Mouse (Mus musculus): ENCODE results near the gene Hlcs.

Gene Hlcs

DNA sequence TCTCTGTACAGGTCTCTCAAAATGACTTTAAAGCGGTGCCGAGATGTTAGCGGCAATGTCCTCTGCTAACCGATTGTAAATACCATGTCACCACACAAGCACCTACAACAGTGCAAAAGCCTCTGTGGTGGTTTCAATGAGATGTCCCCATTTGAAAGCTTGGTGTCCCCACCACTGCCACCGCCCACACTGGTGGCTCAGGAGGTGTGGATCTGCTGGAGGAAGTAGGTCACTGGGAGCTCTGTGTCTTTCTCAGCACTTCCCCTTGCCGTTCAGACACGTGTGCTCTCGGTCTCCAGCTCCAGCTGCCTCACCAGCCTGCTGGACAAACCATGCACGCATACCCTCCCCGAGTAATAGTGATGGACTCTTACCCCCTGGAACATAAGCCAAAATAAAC, 72.2 kb downstream of the Hlcs start:
- no peak for DNase-seq

DNA sequence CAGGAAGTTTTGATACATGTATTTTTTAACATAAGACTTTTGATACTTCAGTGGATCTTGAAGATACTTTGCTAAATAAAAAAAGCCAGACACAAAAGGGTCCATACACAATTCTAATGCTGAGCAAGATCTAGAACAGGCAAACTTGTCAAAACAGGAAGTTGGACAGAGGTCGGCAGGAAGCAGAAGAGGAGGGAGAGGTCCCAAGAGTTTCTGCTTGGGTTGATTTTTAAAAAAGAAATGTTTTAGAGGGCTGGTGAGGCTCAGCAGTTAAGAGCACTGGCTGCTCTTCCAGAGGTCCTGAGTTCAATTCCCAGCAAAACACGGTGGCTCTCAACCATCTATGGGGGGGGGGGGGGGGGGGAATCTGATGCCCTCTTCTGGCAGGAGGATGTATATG, 73.2 kb downstream of the Hlcs start:
- no peak for DNase-seq

DNA sequence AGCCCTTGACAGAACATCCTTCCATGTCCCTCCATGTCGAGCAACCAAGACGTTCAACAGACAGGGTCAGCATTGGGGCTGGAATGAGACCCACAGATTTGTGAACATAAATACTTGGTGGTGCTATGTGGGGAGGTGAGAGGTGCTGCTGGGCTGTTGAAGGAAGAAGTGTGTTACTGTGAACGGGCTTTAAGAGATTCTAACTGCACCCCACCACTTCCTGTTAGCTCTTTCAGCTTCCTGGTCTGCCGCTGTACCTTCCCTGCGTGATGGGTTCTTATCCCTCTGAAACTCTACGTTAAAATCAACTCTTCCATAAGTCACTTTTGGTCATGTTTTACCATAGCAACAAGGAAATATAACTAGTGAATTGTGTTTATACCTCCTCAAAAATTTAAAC, 73.8 kb downstream of the Hlcs start:
- DNase-seq, result no peak

DNA sequence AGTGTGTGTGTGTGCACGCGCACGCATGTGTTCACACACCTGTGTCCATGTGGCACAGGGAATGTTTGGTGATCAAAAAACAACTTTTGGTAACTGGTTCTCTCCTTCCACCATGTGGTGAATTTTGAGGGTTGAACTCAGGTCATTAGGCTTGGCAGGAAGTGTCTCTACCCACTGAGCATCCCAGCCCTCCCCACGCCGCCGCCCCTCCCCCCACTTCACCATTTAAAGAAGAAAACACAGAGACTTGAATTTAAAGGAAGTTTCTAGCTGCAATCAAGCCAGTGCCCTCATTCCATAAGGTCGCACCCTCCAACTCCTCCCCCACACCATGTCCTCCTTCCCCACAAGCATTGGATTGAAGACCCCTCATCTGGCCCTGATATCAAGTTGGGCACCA, 74.2 kb downstream of the Hlcs start:
- no peak for DNase-seq

DNA sequence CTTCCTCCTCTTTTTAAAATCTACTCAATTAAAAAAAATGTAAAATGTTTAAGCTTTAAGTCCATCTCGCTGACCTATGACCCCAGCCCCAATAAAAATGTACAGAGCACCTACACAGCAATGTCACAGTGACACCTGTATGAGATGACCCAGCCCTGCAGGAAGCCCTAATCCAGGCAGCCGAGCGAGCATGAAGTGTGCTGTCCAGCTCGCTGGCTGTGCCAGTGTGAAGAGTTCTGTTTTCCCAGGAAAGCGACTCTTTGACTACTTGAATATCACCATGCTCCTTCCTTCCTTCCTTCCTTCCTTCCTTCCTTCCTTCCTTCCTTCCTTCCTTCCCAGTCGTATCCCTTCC, 76.3 kb downstream of the Hlcs start:
- DNase-seq, result no peak

DNA sequence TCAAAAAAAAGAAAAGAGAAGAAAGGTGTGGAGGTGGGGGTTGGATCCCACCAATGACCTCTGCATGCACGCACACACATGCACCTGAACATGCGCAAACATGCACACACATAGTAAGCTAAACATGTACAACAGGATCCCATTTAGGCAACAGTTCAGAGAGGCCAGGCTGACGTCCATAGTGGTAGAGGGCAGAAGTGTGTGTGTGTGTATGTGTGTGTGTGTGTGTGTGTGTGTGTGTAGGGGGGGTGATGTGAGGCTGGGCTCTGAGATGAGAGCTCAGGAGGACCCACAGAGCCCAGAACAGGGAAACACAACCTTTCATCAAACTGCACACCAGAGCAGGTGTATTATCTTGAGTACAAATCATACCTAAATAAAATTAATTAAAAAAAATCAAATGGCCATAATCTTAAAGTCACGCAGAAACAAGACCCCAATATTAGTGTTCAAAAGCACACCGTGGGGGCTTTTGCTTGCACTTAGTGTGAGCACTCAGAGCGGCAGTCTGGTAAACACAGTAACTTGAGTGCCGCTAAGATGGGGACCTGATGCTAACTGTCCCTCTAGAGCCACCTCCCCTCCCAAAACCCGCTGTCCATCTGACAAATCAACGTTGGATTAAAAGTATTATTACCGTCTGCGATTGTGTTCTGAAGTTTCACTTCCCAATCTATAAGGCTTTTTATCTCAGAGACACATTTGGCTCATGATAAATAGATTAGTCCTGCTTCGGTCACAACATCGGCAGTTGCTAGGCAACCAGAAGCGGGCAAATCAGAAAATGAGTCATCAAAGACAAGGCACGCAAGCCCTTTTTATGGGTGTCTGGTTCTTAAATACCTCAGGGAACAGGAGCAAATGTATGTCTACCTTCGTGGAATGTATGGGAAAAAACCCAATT, 76.9 kb downstream of the Hlcs start:
- no peak for DNase-seq

DNA sequence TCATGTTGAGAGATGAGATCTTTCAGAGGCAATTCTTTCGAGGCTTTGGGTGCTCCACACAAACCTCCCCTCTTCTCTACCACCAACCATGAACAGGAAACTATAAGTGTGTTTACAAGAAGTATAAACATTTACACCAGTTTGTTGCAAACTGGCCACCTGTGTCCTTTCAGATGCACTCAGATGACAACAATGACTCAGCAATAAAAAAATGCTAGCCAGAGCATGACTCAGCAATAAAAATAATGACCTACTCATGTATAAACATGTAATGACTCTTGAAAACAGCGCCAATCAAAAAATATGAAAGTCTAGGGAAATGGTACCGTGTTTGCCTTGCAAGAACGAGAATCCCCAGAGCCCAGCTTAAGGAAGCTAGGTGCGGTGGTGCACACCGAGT, 77.7 kb downstream of the Hlcs start:
- no peak for DNase-seq

DNA sequence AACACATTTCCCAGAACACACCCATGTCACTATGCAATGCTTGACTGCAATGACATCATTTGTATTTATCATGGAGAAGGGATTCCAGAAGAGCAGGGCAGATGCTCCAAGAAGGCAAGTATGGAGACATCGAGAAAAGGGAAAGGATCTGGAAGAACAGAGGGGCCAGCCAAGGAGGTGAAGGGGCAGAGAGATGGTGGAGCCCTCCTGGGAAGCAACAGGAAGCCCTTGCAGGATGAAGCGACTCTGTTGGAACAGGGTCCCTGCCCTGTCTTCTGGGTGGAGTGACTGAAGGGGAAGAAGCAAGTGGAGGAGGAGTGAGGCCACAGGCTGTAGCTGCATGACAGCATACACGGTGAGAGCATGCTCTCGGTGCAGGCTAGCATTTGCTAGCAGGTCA, 79.2 kb downstream of the Hlcs start:
- no peak for DNase-seq

DNA sequence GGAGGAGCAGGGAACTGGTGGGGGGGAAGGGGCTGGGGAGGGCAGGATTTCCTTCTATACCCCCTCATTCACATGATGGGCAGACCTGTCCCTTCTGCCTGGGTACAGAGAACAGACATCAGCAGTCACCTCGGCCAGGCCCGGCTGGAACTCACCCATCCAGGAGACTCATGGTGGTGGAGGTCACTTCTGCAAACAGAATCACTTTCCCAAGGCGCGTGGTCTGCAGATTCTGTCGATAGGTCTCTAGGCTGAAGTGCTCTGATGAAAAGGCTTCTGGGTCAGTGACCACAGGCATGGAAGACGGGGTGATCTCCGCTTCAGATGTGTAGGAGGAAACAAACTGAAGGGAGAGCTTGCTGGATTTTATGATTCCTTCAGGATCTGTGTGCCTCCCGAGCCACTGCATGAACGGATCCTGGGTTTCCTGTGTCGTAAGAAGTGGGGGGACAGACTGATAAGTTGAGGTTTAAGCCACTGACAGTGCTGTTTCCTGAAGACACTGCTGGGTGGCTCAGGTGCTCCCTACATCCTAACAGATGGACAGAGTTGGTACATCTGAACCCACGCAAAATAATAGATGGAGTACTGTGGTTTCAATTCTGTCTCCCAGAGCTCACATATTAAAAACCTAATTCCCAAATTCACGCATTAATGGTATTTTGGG, 82.3 kb downstream of the Hlcs start:
- DNase-seq, result no peak

DNA sequence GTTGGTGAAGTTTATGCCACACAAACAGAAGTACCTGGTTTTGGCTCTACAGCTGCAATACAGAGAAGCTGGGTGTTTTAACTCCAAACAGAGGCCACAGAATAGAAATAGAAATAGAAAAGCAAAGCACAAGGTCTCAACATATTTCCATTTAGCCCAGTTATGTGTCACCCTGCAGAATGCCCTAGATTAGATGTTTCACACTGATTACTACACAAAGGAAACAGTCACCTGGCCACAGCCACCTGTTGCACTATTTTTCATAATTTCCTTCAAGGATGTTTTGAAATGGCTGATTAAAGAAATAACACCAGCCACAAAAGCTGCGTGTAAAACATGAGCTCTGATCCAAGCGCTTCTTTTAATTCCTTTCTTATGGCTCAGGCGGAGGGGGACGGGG, 82.9 kb downstream of the Hlcs start:
- no peak for DNase-seq

DNA sequence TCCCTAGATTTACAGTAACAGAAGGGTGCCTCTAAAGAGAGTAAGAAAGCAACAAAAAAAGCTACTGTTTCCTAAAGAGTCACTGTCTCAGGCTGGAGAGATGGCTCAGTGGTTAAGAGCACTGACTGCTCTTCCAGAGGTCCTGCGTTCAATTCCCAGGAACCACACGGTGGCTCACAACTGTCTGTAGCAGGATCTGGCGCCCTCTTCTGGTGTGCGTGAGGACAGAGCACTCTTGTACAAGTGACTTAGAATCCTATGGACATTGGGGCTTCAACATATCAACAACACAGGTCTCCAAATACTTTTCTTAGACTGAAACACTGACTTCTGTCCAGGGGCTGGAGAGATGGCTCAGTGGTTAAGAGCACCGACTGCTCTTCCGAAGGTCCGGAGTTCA, 83.5 kb downstream of the Hlcs start:
- no peak for DNase-seq

DNA sequence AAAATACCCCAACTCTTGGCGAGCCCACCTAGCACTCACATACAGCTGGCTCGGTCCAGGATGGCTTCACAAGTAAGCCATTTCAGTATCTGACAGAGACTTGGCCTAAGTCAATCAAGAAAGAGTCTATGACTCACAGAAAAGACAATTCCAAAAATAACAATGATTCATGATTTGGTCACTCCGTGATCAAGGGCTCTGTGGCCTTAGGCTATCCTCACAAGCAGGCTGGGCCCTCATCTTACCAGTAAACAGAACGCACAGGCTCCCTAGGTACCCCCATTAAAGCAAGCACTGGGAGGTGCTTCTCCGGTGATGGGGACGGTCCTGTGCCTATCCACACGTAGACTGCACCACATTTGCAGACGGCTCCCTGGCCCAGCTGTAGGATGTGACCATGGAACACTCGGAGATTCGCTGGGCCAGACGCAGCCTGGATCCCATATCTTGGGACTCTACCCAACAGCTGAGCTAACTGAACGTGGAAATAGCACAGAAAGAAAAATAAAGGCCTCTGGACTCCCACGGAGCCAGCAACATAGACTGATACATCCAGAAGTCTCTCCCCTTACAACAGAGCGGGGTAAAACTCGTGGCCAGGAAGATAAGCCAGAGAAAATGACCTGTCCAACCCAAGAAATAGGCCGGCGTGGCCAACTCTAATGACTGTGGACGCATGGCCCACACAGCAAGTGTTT, 84.4 kb downstream of the Hlcs start:
- no peak for DNase-seq

DNA sequence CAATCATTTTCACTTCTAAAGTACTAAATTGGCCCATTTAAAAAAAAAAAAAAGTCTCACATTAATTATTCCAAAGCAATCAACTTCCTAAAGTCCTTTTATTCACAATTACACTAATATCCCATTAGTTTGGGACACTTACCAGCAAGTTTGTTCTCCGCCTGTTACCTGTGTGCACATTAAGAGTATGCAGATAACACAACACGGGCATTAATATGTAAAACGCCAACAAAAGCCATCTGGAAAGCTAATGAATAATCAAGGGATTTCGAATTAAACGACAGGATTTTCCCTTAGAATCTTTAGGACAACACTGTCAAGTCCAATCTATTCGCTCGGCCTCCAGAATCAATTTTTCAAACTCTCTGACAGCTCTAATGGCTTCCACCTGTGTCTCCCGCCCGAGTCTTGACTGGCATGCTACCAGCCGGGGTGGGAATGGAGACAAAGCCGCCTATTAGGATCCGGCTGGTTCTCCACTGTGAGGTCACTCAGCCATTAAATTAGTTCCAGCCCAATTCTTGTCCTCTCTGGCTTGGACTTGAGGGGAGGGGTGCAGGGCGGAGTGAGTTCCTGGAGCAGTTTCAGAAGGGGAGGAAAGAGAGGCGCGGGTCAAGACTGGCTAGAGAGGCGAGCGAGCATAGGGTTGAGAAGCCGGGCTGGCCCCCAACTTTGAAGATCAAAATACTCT, 85.9 kb downstream of the Hlcs start:
- DNase-seq, result peak; percentile 67 to 81

DNA sequence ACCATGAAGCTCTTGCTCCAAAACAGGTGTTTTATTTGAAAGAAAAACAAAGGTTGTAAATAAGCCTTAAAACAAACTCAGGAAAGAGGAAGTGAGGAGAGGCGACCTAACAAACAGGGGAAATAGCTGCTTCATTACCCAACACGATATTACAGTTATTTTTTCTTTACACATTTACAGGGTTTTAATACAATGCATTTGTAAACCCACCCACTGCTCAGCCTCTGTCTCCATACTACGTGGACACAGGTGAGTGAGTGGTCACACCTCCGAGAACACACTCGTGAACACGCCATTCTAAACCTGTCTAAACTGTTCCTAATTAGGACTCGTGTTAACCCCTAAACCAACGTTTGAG, 90.0 kb downstream of the Hlcs start:
- no peak for DNase-seq

DNA sequence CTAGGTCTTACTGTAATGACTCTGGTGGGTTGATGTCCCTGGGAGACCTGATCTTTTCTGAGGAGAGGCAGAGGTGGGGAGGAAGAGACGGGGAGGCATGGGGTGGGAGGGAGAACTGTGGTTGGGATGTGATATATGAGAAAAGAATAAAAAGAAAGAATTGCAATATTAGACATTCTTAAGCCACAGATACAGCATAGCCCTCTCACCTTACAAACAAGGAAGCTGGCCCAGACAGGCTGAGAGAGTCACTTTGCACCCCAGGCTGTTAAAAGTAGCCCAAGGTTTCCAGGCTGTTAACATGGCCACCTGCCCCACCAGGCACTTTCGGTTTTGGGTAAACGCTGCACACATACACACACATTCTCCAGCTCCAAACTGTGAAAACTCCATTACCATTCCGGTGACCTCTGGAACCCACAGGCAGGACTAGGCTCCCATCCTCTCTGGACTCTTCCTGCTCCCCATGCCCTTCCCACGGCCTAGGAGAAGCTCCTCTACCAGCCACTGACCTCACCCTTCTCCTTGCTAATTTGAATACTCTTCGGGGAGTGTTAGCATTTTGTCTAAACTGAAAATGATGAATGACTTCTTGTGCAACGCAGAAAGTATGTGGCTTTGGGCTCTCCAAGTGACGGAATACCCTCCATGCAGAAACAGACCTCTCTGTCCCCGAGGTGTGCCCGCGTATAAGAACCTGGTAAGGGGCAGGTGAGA, 90.6 kb downstream of the Hlcs start:
- no peak for DNase-seq

DNA sequence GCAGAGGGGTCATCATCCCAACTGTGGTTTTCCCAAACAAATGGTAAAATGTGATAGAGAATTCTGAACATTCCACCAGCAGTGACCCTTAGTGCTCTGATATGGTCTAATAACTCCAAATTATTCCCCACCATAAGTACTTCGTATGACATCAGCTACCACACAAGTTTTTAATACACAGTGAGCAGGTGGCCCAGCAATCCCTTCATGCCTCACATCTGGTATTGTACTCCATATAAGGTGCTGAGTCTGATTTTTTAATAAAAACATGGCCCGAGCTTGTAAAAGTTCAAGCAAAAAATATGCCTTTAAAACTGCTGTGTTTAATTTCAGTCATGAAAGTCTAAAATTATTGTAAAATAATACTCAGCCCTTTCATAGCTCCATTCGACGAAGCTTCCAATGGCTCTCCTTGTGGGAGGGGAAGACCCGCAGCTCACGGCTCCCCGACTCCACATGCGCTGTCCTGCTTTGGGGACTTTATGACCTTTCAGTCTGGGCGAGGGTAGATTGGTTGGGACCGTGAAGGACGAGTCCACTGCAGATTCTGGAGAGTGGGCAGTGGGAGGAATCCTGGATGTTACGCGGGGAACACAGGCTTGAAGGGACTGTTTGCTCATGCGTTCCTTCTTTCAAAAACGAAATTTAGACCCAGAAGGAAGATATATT, 102.5 kb downstream of the Hlcs start:
- no peak for DNase-seq

DNA sequence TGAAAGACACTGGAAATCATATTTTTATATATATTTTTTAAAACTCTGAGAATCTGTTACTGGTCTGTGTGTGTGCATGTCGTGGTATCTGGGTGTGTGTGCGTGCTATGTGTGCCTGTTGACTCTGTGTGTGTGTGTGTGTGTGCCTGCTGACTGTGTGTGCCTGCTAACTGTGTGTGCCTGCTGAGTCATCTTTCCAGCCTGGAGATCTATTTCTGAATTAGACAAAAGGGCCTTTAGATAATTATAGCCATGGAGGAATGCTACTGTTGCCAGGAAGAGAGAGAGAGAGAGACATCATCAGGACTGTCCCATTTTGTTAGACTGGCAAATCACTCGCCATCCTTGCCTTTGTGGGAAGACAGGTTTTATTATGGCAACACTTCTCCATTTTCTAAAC, 103.7 kb downstream of the Hlcs start:
- DNase-seq, result no peak

DNA sequence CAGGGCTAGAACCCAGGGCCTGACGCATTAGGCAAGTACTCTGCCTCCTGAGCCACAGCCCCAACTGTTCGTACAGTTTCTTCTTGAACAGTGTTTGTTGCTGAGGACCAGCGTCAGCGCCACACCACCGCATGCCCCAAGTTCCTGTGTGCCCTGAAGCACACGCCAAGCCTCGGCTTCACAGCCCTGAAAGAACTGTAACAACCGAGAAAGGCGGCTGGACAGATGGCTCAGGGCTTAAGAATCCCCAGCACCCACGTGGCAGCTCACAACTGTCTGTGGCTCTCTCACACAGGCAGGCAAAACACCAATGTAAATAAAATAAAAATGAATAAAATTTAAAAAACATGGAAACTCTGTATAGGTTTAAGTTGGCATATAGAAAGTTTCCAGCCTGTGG, 104.5 kb downstream of the Hlcs start:
- no peak for DNase-seq

DNA sequence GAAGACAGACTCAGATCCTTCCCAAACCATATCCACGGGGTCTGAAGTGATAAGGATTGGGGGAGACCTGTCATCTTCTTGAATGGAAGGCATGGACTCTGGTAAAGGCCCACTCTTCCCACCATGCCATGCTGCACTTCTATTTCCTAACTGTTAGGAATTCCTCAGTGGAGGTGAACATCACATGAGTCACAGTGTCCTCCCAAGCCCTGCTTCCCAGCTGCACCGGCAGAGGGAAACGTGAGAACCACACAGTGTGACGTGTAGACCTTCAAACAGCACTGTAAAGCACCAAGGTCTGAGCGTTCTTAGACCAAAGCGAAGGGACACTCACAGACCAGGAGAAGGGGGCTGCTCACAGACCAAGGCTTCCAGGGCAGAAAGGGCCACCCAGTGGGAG, 105.2 kb downstream of the Hlcs start:
- DNase-seq, result no peak

DNA sequence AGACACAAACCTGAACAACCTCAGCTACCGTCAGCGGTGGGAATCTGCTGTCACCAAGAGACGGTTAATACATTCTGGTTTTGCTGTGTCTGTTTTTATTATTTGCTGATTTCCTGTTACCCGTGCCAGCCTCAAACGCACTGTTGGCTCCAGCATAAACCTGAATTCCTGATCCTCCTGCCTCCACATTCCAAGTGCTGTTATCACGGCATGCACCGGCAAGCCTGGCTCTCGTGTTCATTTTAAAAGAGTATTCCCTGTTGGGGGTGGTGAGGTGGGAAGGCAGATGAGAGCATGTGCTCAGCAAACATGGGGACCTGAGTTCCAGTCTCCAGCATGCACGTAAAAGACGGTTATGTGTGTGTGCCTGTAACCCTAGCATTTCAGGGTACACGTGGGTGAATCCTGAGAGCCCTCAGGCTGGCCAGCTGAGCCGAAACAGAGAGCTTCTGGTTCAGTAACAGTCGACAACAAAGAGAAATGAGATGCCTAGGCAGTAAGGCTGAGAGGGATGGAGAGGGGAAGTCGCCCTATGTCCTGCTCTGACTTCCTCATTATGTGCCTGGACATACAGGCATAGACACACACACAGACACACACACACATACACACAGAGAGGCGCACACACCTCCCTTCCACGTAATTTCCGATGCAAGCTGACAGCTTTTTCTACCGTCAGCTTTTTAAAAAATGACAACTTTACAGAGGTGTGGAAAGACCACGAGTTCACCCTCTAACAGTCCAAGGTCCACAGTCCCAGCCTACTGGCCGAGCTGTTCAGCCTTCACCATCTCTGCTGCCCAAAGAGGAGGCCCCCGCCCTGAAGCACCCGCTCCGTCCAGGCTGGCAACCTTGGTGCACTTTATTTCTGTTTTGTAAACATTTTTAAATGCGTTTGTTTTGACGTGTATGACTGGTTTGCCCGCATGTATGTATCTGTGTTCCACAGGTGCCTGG, 107.6 kb downstream of the Hlcs start:
- no peak for DNase-seq

DNA sequence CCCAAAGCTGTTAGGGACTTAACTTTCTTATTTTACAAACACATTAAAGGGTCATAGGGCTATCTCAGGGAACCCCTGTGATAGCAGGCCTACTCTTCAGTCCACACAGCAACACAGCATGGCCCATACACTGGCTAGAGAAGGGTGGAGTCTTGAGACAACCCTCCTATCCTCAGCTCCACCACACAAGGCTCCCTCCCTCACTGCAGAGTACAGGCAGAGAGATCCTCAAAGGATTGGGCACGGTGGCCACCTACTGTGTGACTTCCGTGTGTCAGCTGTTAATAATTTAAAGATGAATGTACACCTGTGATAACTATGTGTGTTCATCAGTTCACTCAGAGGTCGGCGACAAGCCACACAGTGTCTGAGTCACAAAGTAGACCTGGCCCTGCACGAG, 112.0 kb downstream of the Hlcs start:
- no peak for DNase-seq

Measured in cerebellum, adult 18-20 months (tissue).